In the genomic region with DNA sequence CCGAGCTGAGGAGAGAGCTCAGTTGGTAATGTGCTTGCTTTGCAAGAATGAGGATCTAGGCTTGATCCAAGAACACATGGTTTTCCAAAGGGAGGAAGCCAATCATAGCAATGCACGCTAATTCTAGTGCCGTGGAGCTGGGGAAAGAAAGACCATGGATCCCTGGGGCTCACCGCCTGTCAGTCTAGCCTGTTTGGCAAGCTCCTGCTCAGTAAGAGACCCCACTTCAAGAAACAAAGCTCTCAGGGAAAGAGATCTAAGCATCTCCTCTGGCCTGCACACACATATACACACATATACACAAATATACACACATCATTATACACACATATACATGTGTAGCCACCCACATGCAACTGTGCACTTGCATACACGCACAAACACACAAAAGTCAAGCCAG, we compare ENCODE assay signal across 25 mouse cellular contexts.
"Had no signal": no experiment of that assay in that cellular context is flagged by ENCODE, and none has a peak within 500 bp of the region (broad histone marks: within the 10 kb centered on the region; RNA-seq: fewer than 3 reads in every experiment).

No protein-coding gene starts in this region.

- H3K36me3 ChIP-seq: limb, embryonic 10.5 days; limb, embryonic 13.5 days; liver, embryonic 12.5 days; liver, embryonic 15.5 days; lung, embryonic 15.5 days; midbrain, embryonic 10.5 days; midbrain, embryonic 13.5 days; neural tube, embryonic 13.5 days; stomach, embryonic 15.5 days had no signal

- H3K4me3 ChIP-seq: limb, embryonic 10.5 days; limb, embryonic 13.5 days; liver, embryonic 12.5 days; liver, embryonic 15.5 days; lung, embryonic 15.5 days; megakaryocyte, embryonic 14.5 days; midbrain, embryonic 10.5 days; midbrain, embryonic 13.5 days; myocyte; neural tube, embryonic 13.5 days; stomach, embryonic 15.5 days had no signal

- DNase-seq: kidney, adult 2 months; kidney, postnatal 25 days; liver; lung, adult 18-20 months; lung, postnatal 10 days; lung, postnatal 36 days; retina, postnatal 1 day; right cerebral cortex, postnatal 25 days; spleen, adult 18-20 months; thymus, adult 2 months; thymus, postnatal 14 days; thymus, postnatal 4 days had no signal

- H3K27me3 ChIP-seq: limb, embryonic 13.5 days; liver, embryonic 12.5 days; liver, embryonic 15.5 days; midbrain, embryonic 13.5 days; neural tube, embryonic 13.5 days; stomach, embryonic 15.5 days had no signal

- H3K27ac ChIP-seq: kidney, postnatal 0 days; limb, embryonic 10.5 days; limb, embryonic 13.5 days; liver, embryonic 12.5 days; liver, embryonic 15.5 days; lung, embryonic 15.5 days; midbrain, embryonic 10.5 days; midbrain, embryonic 13.5 days; neural tube, embryonic 13.5 days; stomach, embryonic 15.5 days had no signal

- H3K4me1 ChIP-seq: limb, embryonic 13.5 days; liver, embryonic 12.5 days; liver, embryonic 15.5 days; megakaryocyte, embryonic 14.5 days; midbrain, embryonic 10.5 days; midbrain, embryonic 13.5 days; neural tube, embryonic 13.5 days; stomach, embryonic 15.5 days had no signal

- H3K4me2 ChIP-seq: limb, embryonic 13.5 days; liver, embryonic 12.5 days; liver, embryonic 15.5 days; lung, embryonic 15.5 days; midbrain, embryonic 13.5 days; neural tube, embryonic 13.5 days; stomach, embryonic 15.5 days had no signal

- H3K9me3 ChIP-seq: limb, embryonic 10.5 days; limb, embryonic 13.5 days; liver, embryonic 12.5 days; liver, embryonic 15.5 days; lung, embryonic 15.5 days; megakaryocyte, embryonic 14.5 days; midbrain, embryonic 10.5 days; midbrain, embryonic 13.5 days; neural tube, embryonic 13.5 days; stomach, embryonic 15.5 days had no signal

- H3K9ac ChIP-seq: limb, embryonic 13.5 days; liver, embryonic 12.5 days; liver, embryonic 15.5 days; lung, embryonic 15.5 days; midbrain, embryonic 13.5 days; neural tube, embryonic 13.5 days; stomach, embryonic 15.5 days had no signal

- ATAC-seq: liver, embryonic 12.5 days; midbrain, embryonic 13.5 days; midbrain, embryonic 16.5 days had no signal
